Mouse (Mus musculus) G1E (cell line): ENCODE measurements around the gene Rufy4. TPM values are rescaled to one million over a fixed set of nuclear protein-coding genes. Genes with fewer than 3 reads are reported as not detected.

ENCODE experiments used
- ATAC-seq: 2 replicates; pipeline ENCODE4 v1.8.0; 2016; ENCODE audit warnings: mild to moderate bottlenecking; ENCODE audit not compliant: insufficient number of reproducible peaks, poor library complexity, low FRiP score, severe bottlenecking; ENCODE audit errors: extremely low read depth
- DNase-seq: peaks from one replicate; pipeline ENCODE4 v3.0.0; 2012; ENCODE audit warnings: low spot score
- H3K27me3 ChIP-seq: 2 replicates; pipeline ENCODE4 v1.6.1; 2012; ENCODE audit warnings: mild to moderate bottlenecking, low read length, inconsistent platforms; ENCODE audit not compliant: insufficient read depth
- H3K36me3 ChIP-seq: replicated peaks from 2 replicates; pipeline ENCODE3; 2012; ENCODE audit warnings: mild to moderate bottlenecking, inconsistent platforms
- H3K4me1 ChIP-seq: 2 replicates; pipeline ENCODE4 v1.6.1; 2012; ENCODE audit warnings: low read depth, low read length, inconsistent platforms, mixed read lengths; ENCODE audit not compliant: insufficient read depth
- H3K4me3 ChIP-seq: 2 replicates; pipeline ENCODE4 v1.5.1; 2012; ENCODE audit warnings: low read depth, mild to moderate bottlenecking, inconsistent platforms, low read length, moderate library complexity, mixed read lengths
- H3K9me3 ChIP-seq: replicated peaks from 2 replicates; pipeline ENCODE4 v1.6.1; 2012; ENCODE audit warnings: inconsistent platforms
- CTCF ChIP-seq: IDR thresholded peaks from 2 replicates; pipeline ENCODE4 v1.5.1; 2012; ENCODE audit warnings: low read depth, low read length, inconsistent platforms, mixed read lengths
- GATA1 ChIP-seq: IDR thresholded peaks from 2 replicates; pipeline ENCODE4 v1.6.1; 2012; ENCODE audit warnings: borderline replicate concordance, low read length, inconsistent platforms, mixed read lengths
- GATA2 ChIP-seq: IDR thresholded peaks from 2 replicates; pipeline ENCODE4 v1.6.1; 2012; ENCODE audit warnings: low read depth, low read length, inconsistent platforms, borderline replicate concordance
- POLR2AphosphoS5 ChIP-seq: IDR thresholded peaks from 2 replicates; pipeline ENCODE4 v1.6.1; 2012; ENCODE audit warnings: low read depth, low read length, inconsistent platforms; ENCODE audit not compliant: insufficient replicate concordance
- TAL1 ChIP-seq: conservative IDR thresholded peaks from 2 replicates; pipeline ENCODE4 v1.6.1; 2012; ENCODE audit warnings: low read depth, low read length, inconsistent platforms, mixed read lengths
- polyA plus RNA-seq: library from polyadenylated mRNA; stranded (reverse); fragments of >175 nt; gene quantifications from 2 replicates; pipeline ENCODE4 v1.2.3, GENCODE M21; 2012
- total RNA-seq, 2 experiments: library from RNA; stranded (forward) in 1 of 2; stranded (reverse) in 1 of 2; fragments of 200-1000 nt in 1 of 2; fragments of >200 nt in 1 of 2; fragmentation: Nextera tagmentation in 1 of 2; gene quantifications; 2 replicates each; pipeline ENCODE4 v1.2.3; 2014 to 2017

Gene Rufy4
- total and polyA plus RNA-seq, 3 experiments, result 0.05 TPM; not detected in 2

DNA sequence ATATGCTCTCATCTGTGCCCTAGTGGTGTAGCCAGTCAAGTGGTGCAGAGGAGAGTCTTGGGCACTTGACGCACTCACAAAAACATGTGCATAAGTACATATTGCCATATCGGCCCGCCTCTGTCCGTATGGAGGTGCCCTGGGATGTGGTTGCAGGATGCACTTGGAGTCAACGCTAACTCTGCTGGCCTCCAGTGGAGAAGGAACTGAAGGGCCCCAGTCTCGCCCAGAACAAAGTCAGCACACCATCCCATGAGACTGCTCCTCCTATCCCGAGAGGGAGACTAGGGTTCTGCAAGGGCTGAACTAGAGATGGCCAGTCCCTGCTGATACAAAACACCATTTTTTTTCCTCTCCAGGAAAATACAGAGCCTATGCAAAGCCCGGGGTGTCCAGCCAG lies 2.1 kb upstream of the Rufy4 start:
- Histone ChIP-seq H3K27me3 (peaks cover 58% of the 10 kb centered on the region), H3K4me1 (peaks cover 10% of the 10 kb centered on the region), H3K36me3 (no peaks in the 10 kb centered on the region), H3K4me3 (no peak overlapping the region), H3K9me3 (no peaks in the 10 kb centered on the region)
- DNase-seq (no peak), ATAC-seq (no peak)
- TF ChIP-seq GATA2 (no peak), POLR2AphosphoS5 (no peak), TAL1 (no peak), GATA1 (no peak), CTCF (no peak)

DNA sequence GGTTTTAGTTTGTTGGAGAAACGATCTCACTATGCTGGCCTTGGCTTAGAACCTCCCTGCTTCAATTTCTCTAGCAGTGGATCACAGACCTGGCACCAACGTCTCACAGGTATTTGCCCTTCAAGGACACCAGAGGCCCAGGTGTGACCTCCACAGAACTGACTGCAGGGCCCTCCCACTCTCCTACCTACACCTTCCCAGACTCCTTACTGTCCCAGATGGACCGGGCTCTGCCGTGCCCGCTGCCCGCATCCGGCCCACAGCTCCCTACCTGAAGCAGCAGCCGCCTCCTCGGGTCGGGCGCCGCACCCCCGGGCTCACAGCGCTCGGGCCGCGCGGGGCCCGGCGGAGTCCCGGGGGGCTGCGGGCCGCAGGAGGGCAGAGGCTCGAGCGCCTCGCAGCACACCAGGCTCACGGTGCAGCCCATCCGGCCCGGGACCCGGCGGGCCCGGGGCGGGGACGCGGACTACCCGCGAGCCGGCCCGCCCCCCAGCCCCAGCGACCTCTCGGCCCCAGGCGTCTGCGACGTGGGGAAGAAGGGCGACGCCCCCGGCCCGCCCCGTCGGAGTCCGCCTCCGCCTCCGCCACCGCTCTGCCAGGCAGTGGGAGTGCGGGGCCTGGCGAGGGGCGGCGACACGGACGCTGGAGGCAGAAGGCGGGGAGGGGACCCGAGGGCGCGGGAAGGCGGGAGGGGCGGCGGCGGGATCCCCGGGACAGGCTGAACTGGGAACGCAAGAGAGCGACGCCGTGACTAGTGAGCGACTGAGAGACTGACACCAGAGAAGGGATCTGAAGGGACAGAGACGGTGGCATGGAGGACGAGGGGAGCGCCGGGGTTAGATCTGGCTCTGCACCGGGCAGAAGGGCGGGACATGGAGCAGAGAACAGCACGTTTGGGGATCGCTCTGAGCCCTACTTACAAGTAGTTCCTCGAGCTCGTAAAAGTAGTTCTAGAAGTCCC lies 1.0 kb upstream of the Rufy4 start, which contains the start of gene Tns1:
Gene Tns1 (minus strand): TSS at position 429 of the 961 bp plus-strand sequence.
- Histone ChIP-seq H3K4me1 (peaks cover 10% of the 10 kb centered on the region), H3K27me3 (peaks cover 62% of the 10 kb centered on the region), H3K36me3 (no peaks in the 10 kb centered on the region), H3K9me3 (no peaks in the 10 kb centered on the region), H3K4me3 (no peak within 1 kb of the TSS; the same call in 1 of the 2 replicates)
- TF ChIP-seq TAL1, result no peak
- no peak for TF ChIP-seq GATA1
- TF ChIP-seq GATA2, result no peak
- TF ChIP-seq POLR2AphosphoS5, result no peak
- no peak for TF ChIP-seq CTCF
- DNase-seq, result no peak
- no peak for ATAC-seq

DNA sequence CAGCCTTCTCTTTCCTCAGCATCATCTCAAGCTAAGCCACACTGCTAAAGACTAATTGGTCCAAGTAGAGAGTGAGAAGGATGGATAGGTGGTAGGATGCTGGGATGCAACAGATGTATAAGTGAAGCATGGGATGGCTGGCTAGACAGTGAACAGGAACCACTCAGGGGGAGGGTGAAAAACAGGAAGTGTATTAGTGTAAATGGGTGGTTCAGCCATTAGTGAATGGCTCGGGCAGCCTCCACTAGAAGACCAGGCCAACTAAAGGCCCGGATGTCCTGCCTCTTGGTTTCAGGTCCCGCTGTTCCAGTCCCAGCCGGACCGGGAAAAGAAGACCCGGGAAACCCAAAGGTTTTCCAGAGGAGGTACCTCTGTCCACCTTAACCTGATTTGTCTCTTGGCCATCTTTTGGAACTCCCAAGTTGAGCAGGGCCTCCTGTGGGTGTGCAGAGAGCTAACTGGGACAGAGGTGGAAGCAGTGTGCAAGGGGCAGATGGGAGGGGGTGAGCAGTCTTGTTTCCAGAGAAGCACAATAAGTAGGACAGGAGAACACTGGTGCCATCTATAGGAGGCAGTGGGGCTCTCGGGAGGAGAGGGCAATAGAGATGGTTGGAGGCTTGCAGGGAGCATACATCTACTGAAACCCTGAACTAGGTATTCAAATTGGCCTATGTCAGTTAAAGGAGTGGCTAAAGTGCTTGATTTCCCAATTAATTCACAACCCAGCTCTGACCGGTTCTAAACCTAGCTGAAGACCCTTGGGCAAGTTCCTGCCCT lies 5.7 kb downstream of the Rufy4 start:
- H3K27me3 ChIP-seq, result peaks cover 25% of the 10 kb centered on the region
- H3K4me1 ChIP-seq, result no peaks in the 10 kb centered on the region
- ATAC-seq, result no peak
- no peak for TF ChIP-seq TAL1
- TF ChIP-seq POLR2AphosphoS5, result no peak
- TF ChIP-seq CTCF, result no peak
- no peak for DNase-seq
- H3K4me3 ChIP-seq, result no peak overlapping the region
- no peaks in the 10 kb centered on the region for H3K36me3 ChIP-seq
- H3K9me3 ChIP-seq, result no peaks in the 10 kb centered on the region

DNA sequence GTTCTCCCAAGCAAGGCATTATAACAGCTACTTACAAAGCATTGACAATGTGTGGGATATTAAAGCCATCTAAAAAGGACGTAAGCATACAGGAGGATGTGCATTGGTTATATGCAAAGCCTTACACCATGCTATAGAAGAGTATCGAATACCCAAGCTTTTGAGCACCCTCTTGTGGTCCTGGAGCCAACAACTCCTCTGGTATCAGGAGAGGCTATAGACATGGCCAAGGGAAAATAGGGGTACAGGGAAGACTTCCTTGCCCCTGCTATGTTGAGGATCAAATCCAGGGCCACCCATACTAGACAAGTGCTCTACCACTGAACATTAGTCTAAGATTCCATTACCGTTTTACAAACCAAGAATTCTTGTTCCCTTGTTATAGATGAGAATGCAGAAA lies 6.7 kb downstream of the Rufy4 start:
- ATAC-seq, result no peak
- H3K27me3 ChIP-seq, result peaks cover 22% of the 10 kb centered on the region; the same call in 1 of the 2 replicates
- H3K36me3 ChIP-seq, result no peaks in the 10 kb centered on the region
- TF ChIP-seq TAL1 (no peak), GATA2 (no peak), GATA1 (no peak), CTCF (no peak), POLR2AphosphoS5 (no peak)
- no peaks in the 10 kb centered on the region for H3K9me3 ChIP-seq
- no peak for DNase-seq
- no peak overlapping the region for H3K4me3 ChIP-seq
- no peaks in the 10 kb centered on the region for H3K4me1 ChIP-seq

DNA sequence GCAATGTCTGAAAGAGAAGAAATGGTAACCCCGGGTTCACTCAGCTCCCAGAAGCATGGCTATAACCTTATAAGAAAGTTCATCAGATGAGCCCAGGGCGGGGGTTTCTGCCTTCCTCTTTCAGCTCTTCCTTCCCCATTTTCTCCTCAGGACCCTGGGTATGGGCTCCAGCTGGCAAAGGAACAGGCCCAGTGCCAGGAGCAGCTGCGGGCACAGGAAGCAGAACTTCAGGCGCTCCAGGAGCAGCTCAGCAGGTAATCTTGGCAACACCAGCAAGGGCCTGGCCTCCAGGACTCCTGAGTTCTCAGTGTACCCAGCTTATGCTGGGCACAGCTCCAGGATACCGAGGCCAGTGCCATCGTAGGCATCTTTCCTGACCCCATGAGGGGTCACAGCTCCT lies 8.6 kb downstream of the Rufy4 start:
- Histone ChIP-seq H3K4me3 (no peak overlapping the region), H3K9me3 (no peaks in the 10 kb centered on the region), H3K27me3 (peaks cover 16% of the 10 kb centered on the region; the same call in 1 of the 2 replicates), H3K4me1 (no peaks in the 10 kb centered on the region), H3K36me3 (no peaks in the 10 kb centered on the region)
- no peak for ATAC-seq
- TF ChIP-seq TAL1, result no peak
- no peak for TF ChIP-seq CTCF
- TF ChIP-seq GATA1, result no peak
- no peak for TF ChIP-seq POLR2AphosphoS5
- TF ChIP-seq GATA2, result no peak
- no peak for DNase-seq

DNA sequence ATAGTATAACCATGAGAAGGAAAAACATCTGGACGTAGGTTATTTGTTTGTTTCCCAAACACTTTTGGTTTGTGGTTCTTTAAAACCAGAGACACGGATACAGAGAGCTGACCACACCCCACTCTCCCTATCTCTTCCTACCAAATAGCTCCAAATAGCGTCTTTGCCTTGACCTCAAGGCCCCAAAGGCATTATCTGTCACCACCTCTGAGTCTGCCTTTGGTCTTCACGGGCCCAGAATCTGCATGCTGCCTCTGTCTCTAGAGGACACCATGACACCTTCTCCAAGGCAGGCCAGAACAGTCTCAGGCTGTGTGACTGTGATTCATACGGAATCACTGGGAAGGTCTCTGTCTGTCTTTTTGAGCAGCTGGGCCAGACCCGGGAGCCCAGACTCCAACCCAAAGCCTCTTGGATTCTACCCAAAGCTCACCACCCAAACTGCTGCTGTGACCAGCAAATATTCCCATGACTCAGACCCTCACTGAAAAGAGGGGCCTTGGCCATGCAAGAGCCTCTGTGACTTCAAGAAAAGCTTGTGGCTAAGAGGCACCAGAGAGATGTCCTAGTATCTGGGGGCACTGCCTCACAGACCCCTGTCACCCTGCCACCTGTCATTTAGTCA lies 10.1 kb downstream of the Rufy4 start:
- no peaks in the 10 kb centered on the region for H3K4me1 ChIP-seq
- DNase-seq, result no peak

More for the DNA sequence above, 10.1 kb downstream of the Rufy4 start:
- ATAC-seq, result no peak
- no peaks in the 10 kb centered on the region for H3K36me3 ChIP-seq
- TF ChIP-seq TAL1 (no peak), GATA2 (no peak), GATA1 (no peak), CTCF (no peak), POLR2AphosphoS5 (no peak)
- no peak overlapping the region for H3K4me3 ChIP-seq
- peaks cover 10% of the 10 kb centered on the region; the same call in 1 of the 2 replicates for H3K27me3 ChIP-seq
- no peaks in the 10 kb centered on the region for H3K9me3 ChIP-seq
